Mouse (Mus musculus) thymus, adult 2 months (tissue): Measurements from ENCODE around the gene Rab17. TPM values are rescaled to one million over a fixed set of nuclear protein-coding genes. Genes with fewer than 3 reads are reported as not detected.

Source experiments
- DNase-seq: peaks from one replicate; pipeline ENCODE4 v3.0.0; 2021
- H3K27ac ChIP-seq: fragments of 200-500 bp; 2 replicates; pipeline ENCODE4 v1.5.1; 2012; ENCODE audit warnings: low read length, control low read depth; ENCODE audit not compliant: control insufficient read depth, insufficient read depth
- H3K27me3 ChIP-seq: fragments of 200-500 bp; 2 replicates; pipeline ENCODE4 v1.6.1; 2012; ENCODE audit warnings: mild to moderate bottlenecking, low read length, moderate library complexity, mixed read lengths; ENCODE audit not compliant: control insufficient read depth, insufficient read depth
- H3K36me3 ChIP-seq: fragments of 200-500 bp; 2 replicates; pipeline ENCODE4 v1.6.1; 2012; ENCODE audit warnings: mild to moderate bottlenecking, low read length, moderate library complexity; ENCODE audit not compliant: control insufficient read depth, insufficient read depth
- H3K4me1 ChIP-seq: fragments of 200-500 bp; replicated peaks from 2 replicates; pipeline ENCODE4 v1.6.1; 2012; ENCODE audit warnings: low read length; ENCODE audit not compliant: control insufficient read depth, insufficient read depth
- H3K4me3 ChIP-seq: fragments of 200-500 bp; 2 replicates; pipeline ENCODE4 v1.5.1; 2012; ENCODE audit warnings: mild to moderate bottlenecking, low read length, control low read depth, moderate library complexity; ENCODE audit not compliant: control insufficient read depth, insufficient read depth
- CTCF ChIP-seq: fragments of 200-500 bp; IDR thresholded peaks from 2 replicates; pipeline ENCODE4 v1.5.1; 2012; ENCODE audit warnings: mild to moderate bottlenecking, control low read depth, low read length, moderate library complexity, borderline replicate concordance; ENCODE audit not compliant: control insufficient read depth, poor library complexity, insufficient read depth; ENCODE audit errors: extremely low read depth
- POLR2A ChIP-seq: fragments of 200-500 bp; IDR thresholded peaks from 2 replicates; pipeline ENCODE4 v1.6.1; 2012; ENCODE audit warnings: mild to moderate bottlenecking, low read length, control low read depth, moderate library complexity; ENCODE audit not compliant: control insufficient read depth, poor library complexity, insufficient read depth; ENCODE audit errors: extremely low read depth
- WGBS: fragments of 180-500 bp; shearing (Covaris S2); methylation state at CpG from one replicate; pipeline ENCODE4 v1.1.7; 2018; 5-methylcytosine and 5-hydroxymethylcytosine counted together
- polyA plus RNA-seq: library from polyadenylated mRNA; depleted of rRNA; stranded (reverse); fragments of >200 nt; gene quantifications from 2 replicates; pipeline ENCODE4 v1.2.3, GENCODE M21; 2012; rRNA removed

Rab17 gene
- 0.85 and 0.94 TPM in 2 replicates for polyA plus RNA-seq

DNA sequence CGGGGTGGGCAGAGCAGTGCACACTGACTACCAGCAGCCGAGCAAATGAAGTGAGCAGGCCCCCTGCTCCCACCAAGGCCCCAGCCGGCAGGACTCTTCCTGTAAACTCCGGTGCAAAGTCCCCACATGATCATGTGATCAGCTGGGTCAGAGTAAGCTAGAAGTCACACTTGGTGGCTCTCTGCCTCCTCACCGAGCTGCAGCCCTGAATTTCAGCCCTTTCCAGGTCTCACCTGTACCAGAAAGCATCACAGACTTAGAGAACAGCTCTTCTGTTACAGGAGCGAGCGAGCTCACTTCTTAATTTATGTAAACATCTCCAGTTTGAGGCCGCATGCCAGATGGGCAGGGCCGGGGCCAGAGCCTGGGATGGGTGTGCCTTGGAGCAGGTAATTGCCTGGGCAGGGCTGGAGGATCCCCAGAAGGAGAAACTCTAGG is at the start of gene Rab17:
Rab17 (minus strand) TSS at position 315 of the 438 bp plus-strand sequence.
- no peak for DNase-seq
- H3K27ac ChIP-seq = no peak within 1 kb of the TSS

DNA sequence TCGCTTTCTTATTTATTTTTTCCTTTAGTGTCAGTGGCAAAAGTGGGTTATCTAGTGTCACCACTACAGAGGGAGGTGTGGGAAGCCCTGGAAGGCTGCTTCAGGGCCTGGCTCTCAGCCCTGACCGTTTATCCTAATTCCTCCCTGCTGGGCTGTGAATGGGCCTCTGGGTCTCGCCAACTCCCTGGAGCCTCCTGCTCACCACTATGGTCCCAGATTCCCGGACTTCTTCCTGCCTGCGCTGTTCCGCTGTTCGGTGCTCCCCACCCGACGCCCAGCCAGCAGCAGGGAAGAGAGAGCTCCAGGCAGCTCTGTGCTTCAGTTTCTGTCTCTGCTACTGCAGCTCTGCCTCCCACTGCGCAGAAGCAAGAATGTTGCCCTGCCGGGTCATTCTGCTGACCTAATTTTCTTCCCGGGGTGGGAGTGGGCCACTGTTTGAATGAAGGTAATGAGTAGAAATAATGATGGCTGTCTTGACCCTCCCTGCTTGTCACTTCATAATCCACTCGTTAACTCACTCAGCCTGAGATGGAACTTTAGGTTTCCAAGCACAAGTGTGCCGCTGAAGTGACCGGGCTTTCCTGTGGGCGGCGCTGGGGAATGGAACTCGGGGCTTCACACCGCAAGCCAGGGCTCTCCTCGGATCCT is 47.8 kb upstream of the Rab17 start:
- no peak for TF ChIP-seq CTCF
- TF ChIP-seq POLR2A = no peak
- DNase-seq = no peak
- 79% methylated on average over 20 of the region's 20 CpGs for WGBS
- H3K27ac ChIP-seq = no peak overlapping the region
- H3K36me3 ChIP-seq = no peaks in the 10 kb centered on the region
- H3K4me1 ChIP-seq = no peaks in the 10 kb centered on the region
- no peaks in the 10 kb centered on the region for H3K27me3 ChIP-seq
- H3K4me3 ChIP-seq = no peak overlapping the region

More for the DNA sequence above, at the start of gene Rab17:
- Histone ChIP-seq H3K4me3 (no peak within 1 kb of the TSS), H3K36me3 (no peaks in the 10 kb centered on the region), H3K27me3 (no peaks in the 10 kb centered on the region), H3K4me1 (no peaks in the 10 kb centered on the region)
- TF ChIP-seq POLR2A (no peak), CTCF (no peak)
- 47% methylated on average over 9 of the region's 9 CpGs for WGBS

- H3K36me3 ChIP-seq = no peaks in the 10 kb centered on the region
- H3K4me3 ChIP-seq = no peak overlapping the region
- no peak overlapping the region for H3K27ac ChIP-seq
- no peak for DNase-seq
- TF ChIP-seq CTCF = no peak
- WGBS = 93% methylated on average over 7 of the region's 7 CpGs
- H3K4me1 ChIP-seq = no peaks in the 10 kb centered on the region
- H3K27me3 ChIP-seq = no peaks in the 10 kb centered on the region
Measured at GRCm38 (mm10) chr1:91015571-91015970, 46.1 kb upstream of the Rab17 start.

- DNase-seq = no peak
- TF ChIP-seq POLR2A = no peak
- TF ChIP-seq CTCF = no peak
- no peak overlapping the region for H3K27ac ChIP-seq
- no peak overlapping the region for H3K4me3 ChIP-seq
- 90% methylated on average over 3 of the region's 3 CpGs for WGBS
- no peaks in the 10 kb centered on the region for H3K27me3 ChIP-seq
- no peaks in the 10 kb centered on the region for H3K36me3 ChIP-seq
- no peaks in the 10 kb centered on the region for H3K4me1 ChIP-seq
Measured at GRCm38 (mm10) chr1:91013803-91014202, 44.3 kb upstream of the Rab17 start.

DNA sequence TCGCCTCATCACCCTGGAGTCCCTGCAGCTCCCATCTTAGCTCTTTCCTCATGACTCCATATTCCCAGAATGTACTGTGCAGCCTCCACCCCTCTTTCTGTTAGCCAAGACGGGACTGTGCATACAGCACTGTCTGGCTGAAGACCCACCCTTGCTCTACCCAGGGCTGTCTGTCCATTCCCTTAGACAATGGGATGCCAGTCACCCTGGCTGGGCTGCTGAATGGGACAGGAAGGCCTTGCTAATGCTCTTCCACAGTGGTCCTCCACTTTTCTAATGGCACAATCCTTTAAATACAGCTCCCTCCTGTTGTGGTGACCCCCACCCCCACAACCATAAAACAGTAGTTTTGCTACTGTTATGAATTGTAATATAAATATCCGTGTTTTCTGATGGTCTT is 41.9 kb upstream of the Rab17 start:
- 93% methylated on average over 3 of the region's 3 CpGs for WGBS
- no peaks in the 10 kb centered on the region for H3K4me1 ChIP-seq
- H3K4me3 ChIP-seq = no peak overlapping the region
- DNase-seq = no peak
- no peaks in the 10 kb centered on the region for H3K36me3 ChIP-seq
- H3K27me3 ChIP-seq = no peaks in the 10 kb centered on the region
- H3K27ac ChIP-seq = no peak overlapping the region
- TF ChIP-seq POLR2A (no peak), CTCF (no peak)

DNA sequence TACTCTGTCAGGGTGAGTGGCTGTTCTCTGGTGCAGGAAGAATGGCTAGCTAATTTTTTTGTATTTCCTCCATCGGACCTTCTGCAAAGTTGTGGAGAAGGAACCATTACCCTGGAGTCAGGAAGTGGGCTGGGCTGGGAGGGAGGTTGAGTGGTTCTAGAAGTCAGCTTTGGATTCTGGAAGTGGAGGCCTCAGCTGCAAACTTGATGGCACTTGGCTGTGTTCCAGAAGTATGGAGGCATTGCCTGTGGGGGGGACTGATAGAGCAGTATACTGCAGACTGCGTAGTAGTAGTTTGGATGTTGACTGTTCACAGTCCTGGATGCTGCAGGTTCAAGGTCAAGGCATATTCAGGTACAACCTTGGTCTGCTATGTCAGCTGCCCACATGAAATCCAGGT is 41.3 kb upstream of the Rab17 start:
- DNase-seq = no peak
- TF ChIP-seq CTCF (no peak), POLR2A (no peak)
- Histone ChIP-seq H3K36me3 (no peaks in the 10 kb centered on the region), H3K27me3 (no peaks in the 10 kb centered on the region), H3K4me1 (no peaks in the 10 kb centered on the region), H3K4me3 (no peak overlapping the region), H3K27ac (no peak overlapping the region)
- 80% methylated on average over 2 of the region's 2 CpGs for WGBS

DNA sequence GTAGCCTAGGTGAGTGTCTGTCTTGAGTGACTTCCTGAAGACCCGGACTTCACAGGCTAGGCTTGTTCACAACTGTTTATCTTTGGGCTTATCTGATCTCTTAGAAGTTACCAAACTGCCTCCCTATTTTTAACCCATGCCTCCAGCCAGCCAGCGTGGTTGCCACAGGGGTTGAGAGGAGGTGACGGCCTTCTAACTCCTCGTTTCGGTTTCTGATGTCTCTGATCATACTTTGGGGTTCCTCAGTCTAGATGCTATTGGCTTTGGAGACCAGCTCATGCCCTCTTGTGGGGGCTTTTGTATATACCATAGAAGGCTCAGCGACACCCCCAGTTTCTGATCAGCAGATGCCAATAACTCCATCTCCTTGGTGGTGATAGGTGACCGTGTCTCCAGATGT is 40.8 kb upstream of the Rab17 start:
- H3K4me3 ChIP-seq = no peak overlapping the region
- H3K27ac ChIP-seq = no peak overlapping the region
- H3K4me1 ChIP-seq = no peaks in the 10 kb centered on the region
- no peaks in the 10 kb centered on the region for H3K27me3 ChIP-seq
- H3K36me3 ChIP-seq = no peaks in the 10 kb centered on the region
- DNase-seq = no peak
- TF ChIP-seq POLR2A (no peak), CTCF (no peak)
- WGBS = 39% methylated on average over 7 of the region's 7 CpGs
